Mouse (Mus musculus) adipocyte (in vitro differentiated cells): ENCODE results near the gene 4930404H24Rik.
A peak's percentile ranks its signal among the peaks of the same experiment; 100 is the strongest.
"Not testable (repeated sequence)": the region's sequence is repeated elsewhere in the genome, so short reads cannot be mapped to it uniquely, and the experiment has no call there.

Source experiments
- DNase-seq: peaks from one replicate; pipeline ENCODE4 v3.0.0-alpha.2; 2016; ENCODE audit warnings: low spot score

4930404H24Rik gene

DNA sequence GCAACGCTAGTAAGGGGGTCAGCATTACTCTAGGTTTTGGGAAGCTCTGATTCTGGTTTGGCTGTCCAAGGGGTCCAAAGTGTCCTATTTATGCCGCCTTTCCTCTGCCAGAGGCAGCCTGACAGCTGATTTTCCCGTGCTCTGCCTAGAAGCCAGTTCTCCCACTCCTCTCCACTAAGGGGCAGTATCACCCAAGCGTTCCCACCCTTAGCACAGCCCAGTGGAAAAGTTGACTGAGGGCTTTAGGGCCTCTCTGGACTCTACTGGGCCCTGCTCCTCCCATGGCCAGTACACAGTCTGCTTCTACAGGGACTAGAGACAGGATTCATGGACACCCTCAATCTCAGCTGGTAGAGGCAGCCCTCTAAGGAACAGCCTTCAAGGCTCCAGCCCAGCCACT, 14.0 kb upstream of the 4930404H24Rik start:
- peak; percentile 82 for DNase-seq

- DNase-seq, result no peak
These were observed 13.1 kb upstream of the 4930404H24Rik start for GRCm38 (mm10) chr2:153479486-153479885.

DNA sequence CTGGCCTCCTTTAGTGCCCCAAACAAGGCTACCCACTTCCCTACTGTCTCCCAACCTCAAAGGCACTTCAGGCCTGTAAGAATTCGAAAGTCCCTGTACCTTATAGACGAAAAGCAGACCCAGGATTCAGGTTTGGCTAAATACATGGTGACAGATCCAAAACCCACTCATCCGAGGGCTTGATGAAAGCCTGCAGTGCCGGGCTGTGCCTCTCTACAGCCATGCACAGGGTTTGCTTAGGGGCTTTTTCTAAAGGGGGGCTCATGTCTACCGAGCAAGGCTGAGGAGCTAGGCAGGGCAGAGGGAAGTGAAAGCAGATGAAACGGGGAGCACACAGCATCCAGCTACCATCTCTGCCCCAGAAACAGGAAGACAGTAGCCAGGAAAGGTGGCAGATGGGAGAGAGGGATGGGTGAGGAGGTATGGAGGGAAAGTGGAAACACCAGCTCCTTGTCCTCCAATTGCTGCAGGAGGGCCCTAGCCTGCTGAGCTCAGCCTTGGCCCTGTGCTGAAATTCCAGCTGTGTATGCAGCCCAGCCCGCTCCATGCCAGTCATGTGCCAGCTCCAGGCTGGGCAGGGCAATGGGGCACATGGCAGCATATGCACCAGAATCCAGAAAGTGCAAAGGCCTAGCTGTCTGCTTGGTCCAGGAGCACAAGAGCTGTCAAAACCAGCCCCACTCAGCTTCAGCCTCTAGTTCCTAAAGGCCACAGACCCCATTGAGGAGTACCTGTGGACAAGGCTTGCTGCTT, 11.3 kb upstream of the 4930404H24Rik start:
- peak; percentile 26 for DNase-seq

- no peak for DNase-seq
These were observed 10.8 kb upstream of the 4930404H24Rik start for GRCm38 (mm10) chr2:153481861-153482120.

DNA sequence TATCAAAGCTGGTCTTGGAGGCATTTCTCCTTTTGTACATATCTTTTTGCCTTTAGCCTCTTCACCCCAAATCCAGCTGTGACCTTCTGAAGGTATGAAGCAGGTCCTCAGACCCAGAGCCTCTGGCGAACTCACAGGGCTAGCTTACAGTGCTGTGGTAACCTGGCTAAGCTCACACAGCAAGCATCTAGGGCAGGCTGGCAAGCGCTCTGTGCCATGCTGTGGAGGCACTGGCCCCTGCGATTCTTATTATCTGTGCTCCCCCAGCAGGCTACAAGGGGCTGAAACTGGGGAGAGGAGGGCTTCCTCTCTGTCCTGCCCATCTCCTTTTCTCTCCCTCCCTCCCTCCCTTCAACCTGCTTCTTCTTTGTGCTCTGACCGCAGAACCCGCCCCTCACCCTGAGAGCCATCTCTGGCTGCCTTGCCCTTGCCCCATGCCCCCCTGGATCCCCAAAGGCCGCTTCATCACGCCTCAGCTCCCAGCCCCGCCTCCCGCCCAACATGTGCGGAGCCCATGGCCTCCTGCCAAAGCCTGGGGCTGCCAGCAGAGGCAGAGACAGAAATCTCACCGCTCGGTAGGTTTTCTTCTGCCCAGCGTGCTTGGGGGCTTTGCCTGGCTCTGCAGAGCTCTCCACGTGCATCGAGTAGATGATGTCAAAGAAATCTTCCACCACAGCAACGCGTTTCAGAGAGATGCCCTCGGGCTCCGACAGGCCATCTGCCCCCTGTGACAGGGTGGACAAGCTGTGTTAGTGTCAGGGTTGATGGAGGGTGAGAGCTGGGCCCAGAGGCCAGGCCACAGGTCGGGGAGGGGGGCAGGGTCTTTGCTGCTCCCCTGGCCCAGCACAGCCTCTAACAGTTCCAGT, 9.2 kb upstream of the 4930404H24Rik start:
- DNase-seq, result no peak

- no peak for DNase-seq
These were observed 8.5 kb upstream of the 4930404H24Rik start for GRCm38 (mm10) chr2:153484071-153484470.

DNA sequence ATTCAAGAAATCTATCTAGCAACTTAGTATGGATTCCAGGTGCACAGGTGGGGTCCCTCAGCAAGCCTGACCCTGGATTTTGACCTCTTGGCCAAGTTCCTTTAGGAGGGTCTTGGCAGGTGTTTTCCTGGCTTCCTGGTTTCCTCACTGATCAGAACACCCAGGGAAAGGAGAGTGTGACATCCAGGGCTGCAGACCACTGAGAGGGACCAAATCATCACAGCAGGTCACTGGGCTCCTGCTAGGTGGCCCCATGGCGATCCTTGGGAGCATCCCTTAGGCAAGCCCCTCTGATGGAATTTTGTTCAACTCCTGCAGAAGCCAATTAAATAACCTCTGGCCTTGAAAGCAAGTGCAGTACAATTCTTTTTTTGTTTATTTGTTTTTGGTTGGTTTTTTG, 2.5 kb upstream of the 4930404H24Rik start:
- no peak for DNase-seq

- DNase-seq, result no peak
These were observed 1.6 kb upstream of the 4930404H24Rik start for GRCm38 (mm10) chr2:153490940-153491339.

- no peak for DNase-seq
These were observed 945 bp upstream of the 4930404H24Rik start for GRCm38 (mm10) chr2:153491512-153492178.

- no peak for DNase-seq
These were observed 442 bp upstream of the 4930404H24Rik start for GRCm38 (mm10) chr2:153492179-153492517.

GRCm38 (mm10) chr2:153493393-153493731, 772 bp downstream of the 4930404H24Rik start:
- no peak for DNase-seq

DNA sequence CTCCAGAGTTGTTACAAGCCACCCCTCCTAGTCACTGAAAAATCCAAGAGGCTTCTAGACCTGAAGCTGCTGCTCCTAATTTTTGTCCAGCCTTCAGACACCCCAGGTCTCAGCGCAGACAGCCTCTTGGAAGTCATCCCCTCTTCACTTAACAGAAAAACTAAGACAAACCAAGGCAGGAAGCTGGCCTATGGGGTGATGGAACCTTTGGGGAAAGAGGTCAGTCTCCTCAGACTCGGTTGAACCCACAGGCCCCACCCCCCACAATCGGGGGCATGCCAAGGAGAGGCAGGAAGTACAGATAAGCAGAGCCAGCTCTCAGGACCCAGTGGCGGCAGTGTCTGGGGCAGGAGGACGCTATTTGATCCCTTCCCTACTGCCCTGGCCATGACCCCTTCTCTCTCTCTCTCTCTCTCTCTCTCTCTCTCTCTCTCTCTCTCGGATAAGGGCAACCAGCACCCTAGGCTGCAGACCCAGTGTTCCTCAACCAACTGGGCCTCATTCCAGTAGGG, 1.2 kb downstream of the 4930404H24Rik start:
- no peak for DNase-seq

- DNase-seq, result no peak
These were observed 1.8 kb downstream of the 4930404H24Rik start for GRCm38 (mm10) chr2:153494293-153494811.

DNA sequence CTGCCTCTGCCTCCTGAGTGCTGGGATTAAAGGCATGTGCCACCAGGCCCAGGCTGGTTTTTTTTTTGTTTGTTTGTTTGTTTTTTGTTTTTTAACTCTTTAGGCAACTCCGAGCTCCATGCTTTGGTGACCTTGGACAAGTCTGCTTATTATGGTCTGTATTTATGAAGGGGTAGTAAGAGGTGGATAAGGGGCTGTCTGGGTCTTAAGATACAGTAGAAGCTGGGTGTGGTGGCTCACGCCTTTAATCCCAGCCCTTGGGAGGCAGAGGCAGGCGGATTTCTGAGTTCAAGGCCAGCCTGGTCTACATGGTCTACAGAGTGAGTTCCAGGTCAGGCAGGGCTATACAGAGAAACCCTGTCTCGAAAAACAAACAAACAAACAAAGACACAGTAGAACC, 2.8 kb downstream of the 4930404H24Rik start:
- not testable (repeated sequence) for DNase-seq

DNA sequence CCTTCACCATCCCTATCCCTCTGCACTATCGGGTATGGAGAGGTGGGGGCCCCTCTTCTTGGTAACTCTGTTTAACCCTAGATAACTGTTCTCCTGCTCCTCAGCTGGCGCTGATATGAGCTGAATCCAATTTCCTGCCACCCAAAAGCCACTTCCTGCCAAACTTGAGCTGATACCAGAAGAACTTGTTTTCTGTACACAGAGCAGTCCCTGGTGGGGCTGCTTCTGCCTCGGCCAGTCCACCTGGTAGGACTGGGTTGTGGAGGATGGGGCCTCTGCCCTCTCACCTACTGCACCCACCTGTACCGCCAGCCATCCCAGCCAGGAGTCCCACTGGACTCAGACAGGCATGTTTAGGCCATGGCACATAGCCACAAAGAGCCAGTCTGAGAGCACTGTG, 3.2 kb downstream of the 4930404H24Rik start:
- no peak for DNase-seq

DNA sequence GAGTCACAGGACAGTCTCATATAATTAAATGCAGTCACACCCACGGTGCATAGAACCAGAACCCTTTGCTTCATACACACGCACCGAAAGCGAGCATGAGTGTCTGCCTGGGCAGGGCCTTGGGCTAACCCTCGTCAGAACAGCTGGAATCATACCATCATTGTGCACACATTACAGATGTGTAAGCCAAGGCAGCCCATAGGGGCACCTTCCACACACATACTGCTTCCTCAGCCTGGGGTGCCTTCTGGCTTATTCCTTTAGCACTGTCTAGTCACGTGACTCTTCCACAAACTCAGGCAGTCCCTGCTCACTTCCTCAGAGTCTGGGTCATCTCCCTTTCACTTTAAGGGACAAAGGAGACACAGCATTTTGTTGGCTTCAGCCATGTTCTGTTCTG, 3.7 kb downstream of the 4930404H24Rik start:
- DNase-seq, result no peak

DNA sequence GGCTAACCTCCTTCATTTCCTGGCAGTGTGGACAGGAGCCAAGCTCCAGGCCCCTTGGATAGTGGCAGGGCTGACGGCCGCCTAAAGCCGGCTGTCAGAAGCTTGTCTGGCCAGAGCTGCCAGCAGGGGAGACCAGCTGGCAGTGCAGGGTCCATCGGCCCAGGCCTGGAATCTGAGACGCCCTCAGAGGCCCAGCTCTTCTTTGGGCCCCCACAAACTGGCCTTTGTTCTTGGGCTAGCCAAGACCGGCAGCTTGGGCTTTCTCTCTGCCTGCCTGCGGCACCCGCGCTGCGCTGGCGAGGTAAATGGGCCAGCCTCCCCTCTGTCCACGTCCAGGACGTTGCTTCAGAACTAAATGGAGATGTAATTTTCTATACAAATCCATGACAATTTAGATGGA, 4.3 kb downstream of the 4930404H24Rik start:
- DNase-seq, result no peak

DNA sequence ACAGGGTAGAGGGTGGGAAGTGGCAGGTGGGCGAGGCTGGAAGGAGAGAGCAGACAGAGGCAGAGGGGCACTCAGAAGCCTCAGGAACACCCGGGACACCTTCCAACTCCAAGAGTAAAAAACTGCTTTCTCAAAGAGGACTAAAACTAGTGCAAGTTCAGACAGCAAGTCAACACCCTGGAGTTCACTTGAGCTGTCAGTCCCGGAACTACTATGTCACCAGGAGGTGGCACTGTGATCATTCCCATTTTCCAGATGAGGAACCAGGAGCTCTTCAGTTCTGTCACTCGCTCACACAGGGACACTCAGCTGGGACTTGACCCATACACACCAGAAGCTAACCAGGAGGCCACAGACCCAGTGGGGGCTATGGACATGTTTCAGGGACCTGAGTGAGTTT, 6.6 kb downstream of the 4930404H24Rik start:
- DNase-seq, result peak; percentile 78

DNA sequence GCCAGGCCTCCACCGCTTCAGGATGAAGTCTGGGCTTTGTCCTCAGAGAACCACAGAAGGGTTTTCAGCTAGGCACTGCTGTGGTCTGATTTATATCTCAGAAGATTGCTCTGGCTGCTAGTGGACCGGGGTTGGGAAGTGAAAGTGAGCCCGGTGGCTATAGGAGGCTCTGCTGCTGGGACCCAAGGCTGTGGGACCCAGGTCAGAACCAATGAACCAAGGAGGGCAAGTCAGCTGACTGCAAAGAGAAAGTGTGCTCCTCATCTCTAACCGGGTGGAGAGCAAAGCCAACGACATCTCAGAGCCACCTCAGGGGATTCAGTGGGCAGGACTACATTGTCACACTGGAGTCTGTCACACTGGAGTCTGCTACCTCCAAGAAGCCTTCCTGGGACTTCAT, 13.8 kb downstream of the 4930404H24Rik start:
- DNase-seq, result no peak

GRCm38 (mm10) chr2:153507969-153508368, 15.4 kb downstream of the 4930404H24Rik start:
- DNase-seq, result no peak

DNA sequence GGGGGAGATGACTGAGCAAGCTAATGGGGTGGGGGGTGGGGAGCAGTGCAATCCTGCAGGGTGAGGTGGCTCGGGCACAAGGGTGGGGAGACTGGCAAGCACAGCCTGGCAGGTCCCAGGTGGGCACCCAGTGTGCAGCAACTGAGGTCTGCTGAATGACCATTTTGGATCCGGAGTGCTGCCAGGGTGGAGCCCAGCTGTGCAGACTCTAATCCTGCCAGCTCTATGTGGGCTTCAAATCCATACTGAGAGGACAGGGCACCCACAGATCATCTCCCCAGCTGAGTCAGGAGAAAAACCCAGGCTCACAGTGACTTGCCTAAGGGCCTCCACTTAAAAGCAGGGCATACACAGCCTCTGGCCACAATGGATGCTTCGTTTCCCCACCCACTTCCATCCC, 15.8 kb downstream of the 4930404H24Rik start:
- no peak for DNase-seq

GRCm38 (mm10) chr2:153509211-153510029, 16.8 kb downstream of the 4930404H24Rik start:
- no peak for DNase-seq
